Mouse (Mus musculus): ENCODE data around the gene Adamtsl2.

DNA sequence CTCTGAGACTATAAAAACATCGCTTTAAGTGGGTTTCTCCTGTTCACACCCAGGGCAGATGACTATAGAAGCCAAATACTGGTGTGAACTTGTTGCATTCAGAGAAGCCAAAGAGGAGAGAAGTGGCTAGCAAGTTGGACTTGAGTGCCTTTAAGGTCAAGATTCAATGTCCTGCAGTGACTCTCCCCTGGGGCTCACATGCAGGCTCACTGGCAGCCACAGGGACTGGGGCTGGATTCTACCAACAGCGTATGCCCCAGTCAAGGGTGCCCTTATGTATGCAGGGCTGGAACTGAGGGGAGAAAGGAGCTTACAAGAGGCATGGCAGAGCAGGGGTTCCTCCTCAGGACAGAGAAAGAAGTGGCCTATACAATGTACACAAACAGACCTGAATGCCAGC lies 40.6 kb downstream of the Adamtsl2 start:
- no peak for TF ChIP-seq CTCF (IDR thresholded peaks at IDR 0.05; ENCODE audit: low read depth, low read length)
- TF ChIP-seq POLR2A (IDR thresholded peaks at IDR 0.05; ENCODE audit: insufficient read depth, low read length) = no peak
- TF ChIP-seq EP300 (IDR thresholded peaks at IDR 0.05; ENCODE audit: insufficient read depth, low read depth, low read length) = no peak
